Mouse (Mus musculus): Measurements from ENCODE around the gene Mkrn2.
A peak's percentile ranks its signal among the peaks of the same experiment; 100 is the strongest.

- TF ChIP-seq POLR2A (IDR thresholded peaks at IDR 0.05; ENCODE audit: borderline replicate concordance, extremely low read depth, insufficient read depth, insufficient read length, poor library complexity, severe bottlenecking) = no peak
- peak; percentile 9; the same call in 1 of the 2 replicates for TF ChIP-seq CTCF (IDR thresholded peaks at IDR 0.05; ENCODE audit: borderline replicate concordance, extremely low read depth, insufficient read depth, insufficient read length)
Observed at GRCm38 (mm10) chr6:115555485-115555884, 46.2 kb upstream of the Mkrn2 start.

Measured in brain, embryonic 14.5 days (tissue).